Mouse (Mus musculus) forebrain, embryonic 12.5 days (tissue): Measurements from ENCODE around the gene Hist1h1a. TPM values are rescaled to one million over a fixed set of nuclear protein-coding genes. Genes with fewer than 3 reads are reported as not detected.
"Not testable (repeated sequence)": the region's sequence is repeated elsewhere in the genome, so short reads cannot be mapped to it uniquely, and the experiment has no call there.

ENCODE experiments used
- ATAC-seq: fragments of 200-750 bp; cut with Nextera tagmentation; 2 replicates; pipeline ENCODE4 v1.8.0; 2017; ENCODE audit warnings: moderate TSS enrichment; ENCODE audit not compliant: low FRiP score
- H3K27ac ChIP-seq: fragments of 300-500 bp; sonication (generic); 2 replicates; pipeline ENCODE4 v1.5.1; 2016; ENCODE audit warnings: mild to moderate bottlenecking
- H3K27me3 ChIP-seq: fragments of 300-500 bp; sonication (generic); 2 replicates; pipeline ENCODE4 v1.6.1; 2016; ENCODE audit warnings: mild to moderate bottlenecking
- H3K36me3 ChIP-seq: fragments of 300-500 bp; sonication (generic); replicated peaks from 2 replicates; pipeline ENCODE4 v1.6.1; 2016; ENCODE audit warnings: mild to moderate bottlenecking
- H3K4me1 ChIP-seq: fragments of 300-500 bp; sonication (generic); 2 replicates; pipeline ENCODE4 v1.6.1; 2016
- H3K4me2 ChIP-seq: fragments of 300-500 bp; sonication (generic); 2 replicates; pipeline ENCODE4 v1.6.1; 2016; ENCODE audit warnings: mild to moderate bottlenecking, moderate library complexity
- H3K4me3 ChIP-seq: fragments of 300-500 bp; sonication (generic); replicated peaks from 2 replicates; pipeline ENCODE4 v1.5.1; 2016; ENCODE audit warnings: mild to moderate bottlenecking
- H3K9ac ChIP-seq: fragments of 300-500 bp; sonication (generic); 2 replicates; pipeline ENCODE4 v1.6.1; 2016; ENCODE audit warnings: mild to moderate bottlenecking
- H3K9me3 ChIP-seq: fragments of 300-500 bp; sonication (generic); 2 replicates; pipeline ENCODE4 v1.6.1; 2016
- WGBS: fragments of 180-500 bp; shearing (Covaris S2); methylation state at CpG from one replicate; pipeline ENCODE4 v1.1.7; 2016; 5-methylcytosine and 5-hydroxymethylcytosine counted together
- polyA plus RNA-seq: library from polyadenylated mRNA; unstranded; fragments of >200 nt; fragmentation: Nextera tagmentation; extraction: Ambion mirVana; gene quantifications from 2 replicates; pipeline ENCODE4 v1.2.1, GENCODE M21; 2016

The Hist1h1a gene
- polyA plus RNA-seq, 1 experiment from 2014 or later: 4.0 TPM

GRCm38 (mm10) chr13:23765172-23765513 is 1.7 kb downstream of the Hist1h1a start:
- H3K9ac ChIP-seq: no peak overlapping the region
- H3K4me3 ChIP-seq: no peak overlapping the region
- whole genome bisulfite sequencing: 66% methylated on average over 1 of the region's 1 CpGs
- H3K4me2 ChIP-seq: 0 out of 2 replicates have a peak overlapping the region, but pooled peaks have one; percentile 70
- no peaks in the 10 kb centered on the region for H3K36me3 ChIP-seq
- 0 out of 2 replicates have a peak overlapping the region, but pooled peaks have one; percentile 25 for H3K27ac ChIP-seq
- H3K4me1 ChIP-seq: peaks cover 18% of the 10 kb centered on the region
- no peak for ATAC-seq
- H3K9me3 ChIP-seq: no peaks in the 10 kb centered on the region
- H3K27me3 ChIP-seq: no peaks in the 10 kb centered on the region

GRCm38 (mm10) chr13:23766772-23767171 is 3.3 kb downstream of the Hist1h1a start:
- H3K4me1 ChIP-seq: peaks cover 17% of the 10 kb centered on the region
- no peak overlapping the region for H3K4me2 ChIP-seq
- H3K36me3 ChIP-seq: no peaks in the 10 kb centered on the region
- H3K9ac ChIP-seq: no peak overlapping the region
- ATAC-seq: no peak
- no peaks in the 10 kb centered on the region for H3K27me3 ChIP-seq
- no peak overlapping the region for H3K27ac ChIP-seq
- no peak overlapping the region for H3K4me3 ChIP-seq
- no peaks in the 10 kb centered on the region for H3K9me3 ChIP-seq

- Histone ChIP-seq H3K36me3 (no peaks in the 10 kb centered on the region), H3K9me3 (no peaks in the 10 kb centered on the region), H3K27ac (no peak overlapping the region), H3K4me1 (peaks cover 16% of the 10 kb centered on the region), H3K27me3 (no peaks in the 10 kb centered on the region), H3K4me2 (no peak overlapping the region), H3K4me3 (no peak overlapping the region), H3K9ac (no peak overlapping the region)
- WGBS: 42% methylated on average over 5 of the region's 5 CpGs
- no peak for ATAC-seq
Measured at GRCm38 (mm10) chr13:23768834-23769397, 5.5 kb downstream of the Hist1h1a start.

- not testable (repeated sequence) for H3K9me3 ChIP-seq, H3K27me3 ChIP-seq, ATAC-seq, H3K27ac ChIP-seq, H3K4me2 ChIP-seq, H3K9ac ChIP-seq, H3K4me3 ChIP-seq, H3K36me3 ChIP-seq
- peaks cover 10% of the 10 kb centered on the region for H3K4me1 ChIP-seq
- WGBS: 84% methylated on average over 2 of the region's 2 CpGs
Measured at GRCm38 (mm10) chr13:23769613-23770012, 6.1 kb downstream of the Hist1h1a start, which contains the start of gene Trim38. Gene Trim38 (plus strand): TSS chr13:23769913.

- Histone ChIP-seq H3K4me3 (no peak overlapping the region), H3K27ac (no peak overlapping the region), H3K4me2 (peak overlapping the region; percentile 41), H3K9ac (no peak overlapping the region), H3K36me3 (no peaks in the 10 kb centered on the region), H3K27me3 (no peaks in the 10 kb centered on the region), H3K9me3 (no peaks in the 10 kb centered on the region), H3K4me1 (peaks cover 10% of the 10 kb centered on the region)
- 22% methylated on average over 21 of the region's 21 CpGs for WGBS
- peak; percentile 90 for ATAC-seq
Measured at GRCm38 (mm10) chr13:23772561-23773313, 9.3 kb downstream of the Hist1h1a start.

GRCm38 (mm10) chr13:23778339-23778738 is 14.9 kb downstream of the Hist1h1a start:
- Histone ChIP-seq H3K4me3 (no peak overlapping the region), H3K36me3 (no peaks in the 10 kb centered on the region), H3K4me1 (no peaks in the 10 kb centered on the region), H3K9ac (no peak overlapping the region), H3K27me3 (no peaks in the 10 kb centered on the region), H3K27ac (no peak overlapping the region), H3K9me3 (no peaks in the 10 kb centered on the region), H3K4me2 (no peak overlapping the region)
- WGBS: 94% methylated on average over 7 of the region's 7 CpGs
- no peak for ATAC-seq

GRCm38 (mm10) chr13:23779025-23779424 is 15.6 kb downstream of the Hist1h1a start:
- Histone ChIP-seq H3K9me3 (no peaks in the 10 kb centered on the region), H3K4me2 (no peak overlapping the region), H3K27me3 (no peaks in the 10 kb centered on the region), H3K4me3 (no peak overlapping the region), H3K36me3 (no peaks in the 10 kb centered on the region), H3K4me1 (no peaks in the 10 kb centered on the region), H3K27ac (no peak overlapping the region), H3K9ac (no peak overlapping the region)
- WGBS: 89% methylated on average over 4 of the region's 4 CpGs
- no peak for ATAC-seq

- 47% methylated on average over 2 of the region's 2 CpGs for WGBS
- no peak overlapping the region for H3K4me3 ChIP-seq
- no peak for ATAC-seq
- H3K9ac ChIP-seq: no peak overlapping the region
- no peaks in the 10 kb centered on the region for H3K36me3 ChIP-seq
- H3K4me2 ChIP-seq: no peak overlapping the region
- no peak overlapping the region for H3K27ac ChIP-seq
- H3K9me3 ChIP-seq: no peaks in the 10 kb centered on the region
- no peaks in the 10 kb centered on the region for H3K4me1 ChIP-seq
- no peaks in the 10 kb centered on the region for H3K27me3 ChIP-seq
Measured at GRCm38 (mm10) chr13:23792520-23792919, 29.1 kb downstream of the Hist1h1a start.

GRCm38 (mm10) chr13:23799405-23799804 is 35.9 kb downstream of the Hist1h1a start:
- Histone ChIP-seq H3K4me3 (no peak overlapping the region), H3K27me3 (no peaks in the 10 kb centered on the region), H3K4me1 (no peaks in the 10 kb centered on the region), H3K27ac (no peak overlapping the region), H3K4me2 (no peak overlapping the region), H3K9ac (no peak overlapping the region), H3K9me3 (no peaks in the 10 kb centered on the region), H3K36me3 (no peaks in the 10 kb centered on the region)
- ATAC-seq: no peak
- 85% methylated on average over 5 of the region's 5 CpGs for WGBS

GRCm38 (mm10) chr13:23804532-23804931 is 41.1 kb downstream of the Hist1h1a start:
- H3K9ac ChIP-seq: no peak overlapping the region
- H3K4me1 ChIP-seq: no peaks in the 10 kb centered on the region
- no peak overlapping the region for H3K27ac ChIP-seq
- ATAC-seq: no peak
- H3K9me3 ChIP-seq: no peaks in the 10 kb centered on the region
- no peak overlapping the region for H3K4me3 ChIP-seq
- no peaks in the 10 kb centered on the region for H3K36me3 ChIP-seq
- 88% methylated on average over 2 of the region's 2 CpGs for WGBS
- H3K4me2 ChIP-seq: no peak overlapping the region
- no peaks in the 10 kb centered on the region for H3K27me3 ChIP-seq

GRCm38 (mm10) chr13:23806422-23807052 is 43.1 kb downstream of the Hist1h1a start, which contains the start of gene Slc17a2:
Gene Slc17a2 (plus strand): TSS chr13:23806993.
- Histone ChIP-seq H3K9me3 (no peaks in the 10 kb centered on the region), H3K4me3 (no peak within 1 kb of the TSS), H3K9ac (no peak within 1 kb of the TSS), H3K27me3 (no peaks in the 10 kb centered on the region), H3K4me2 (no peak within 1 kb of the TSS), H3K27ac (no peak within 1 kb of the TSS), H3K36me3 (no peaks in the 10 kb centered on the region), H3K4me1 (no peaks in the 10 kb centered on the region)
- ATAC-seq: no peak
- WGBS: 92% methylated on average over 15 of the region's 15 CpGs
